Mouse (Mus musculus): ENCODE data around the gene Oas1f. TPM values are rescaled to one million over a fixed set of nuclear protein-coding genes. Genes with fewer than 3 reads are reported as not detected.

The Oas1f gene
- polyA plus RNA-seq, 1 experiment, result not detected

DNA sequence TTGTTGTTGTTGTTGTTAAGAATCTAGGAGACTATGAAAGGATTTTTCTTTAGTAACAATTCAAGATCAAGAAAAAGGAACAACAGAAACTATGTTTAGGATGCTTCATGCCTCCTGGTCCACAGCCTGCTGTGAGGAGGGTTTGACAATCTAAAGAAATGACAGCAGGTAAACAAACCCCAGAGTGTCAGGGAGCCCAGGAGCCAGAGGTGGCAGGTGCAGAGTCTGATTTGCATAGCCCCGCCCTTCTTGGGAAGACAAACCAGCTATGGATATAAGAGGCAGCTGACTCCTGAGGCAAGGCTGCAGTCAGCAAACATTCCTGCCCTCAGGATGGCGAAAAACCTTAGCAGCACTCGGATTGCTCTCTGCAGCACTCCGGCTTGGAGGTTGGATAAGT lies 14.0 kb downstream of the Oas1f start, which contains the start of gene Oas1h:
Gene Oas1h (plus strand): TSS at position 301 of the 400 bp plus-strand sequence.
- H3K79me2 ChIP-seq (ENCODE audit: control insufficient read depth, insufficient read depth), result no peaks in the 10 kb centered on the region
- no peak within 1 kb of the TSS for H3ac ChIP-seq (ENCODE audit: control insufficient read depth, insufficient read length, low read depth)
- no peaks in the 10 kb centered on the region for H3K36me3 ChIP-seq (ENCODE audit: control insufficient read depth, insufficient read depth)
- H3K27me3 ChIP-seq (ENCODE audit: control insufficient read depth, insufficient read depth, insufficient read length), result no peaks in the 10 kb centered on the region
- no peak within 1 kb of the TSS for H3K4me3 ChIP-seq (ENCODE audit: insufficient read depth, poor library complexity, severe bottlenecking)
- no peaks in the 10 kb centered on the region for H3K79me3 ChIP-seq (ENCODE audit: low read depth)
- no peak for TF ChIP-seq MAX (IDR thresholded peaks at IDR 0.05)
- TF ChIP-seq FOSL1 (IDR thresholded peaks at IDR 0.05; ENCODE audit: insufficient read depth, low read length, poor library complexity, severe bottlenecking), result no peak
- no peak for TF ChIP-seq MYOG (IDR thresholded peaks at IDR 0.05; ENCODE audit: control insufficient read depth, extremely low read depth, insufficient read length)
- no peak for TF ChIP-seq USF1 (IDR thresholded peaks at IDR 0.05; ENCODE audit: low read depth)
- TF ChIP-seq CEBPB (IDR thresholded peaks at IDR 0.05; ENCODE audit: low read depth), result no peak
- no peak for TF ChIP-seq MYOD1 (IDR thresholded peaks at IDR 0.05; ENCODE audit: control insufficient read depth, insufficient read length, low read depth)

DNA sequence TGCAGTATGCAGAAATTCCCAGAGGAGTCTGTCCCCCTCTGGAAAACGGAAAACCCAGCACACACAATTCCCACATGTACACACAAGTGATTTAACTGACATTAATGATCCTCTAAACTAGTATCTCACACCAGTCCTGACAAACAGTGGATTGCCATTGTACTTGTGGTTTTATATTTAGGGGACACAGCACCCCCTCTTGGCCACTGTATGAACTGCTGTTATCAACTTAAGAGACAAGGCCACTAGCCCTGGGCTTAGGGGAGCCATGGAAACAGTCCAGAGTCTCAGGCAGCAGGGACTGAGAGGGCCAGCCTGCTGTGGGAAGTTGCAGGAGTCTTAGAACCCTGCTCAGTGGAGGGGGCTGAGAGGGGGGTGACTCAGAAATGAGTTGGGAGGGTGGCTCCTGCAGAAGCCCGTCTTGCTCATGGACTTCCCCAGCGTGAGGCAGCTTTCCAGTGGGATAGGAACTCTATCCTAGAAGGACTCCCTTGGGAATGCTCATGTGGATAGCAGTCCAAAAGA lies 18.2 kb downstream of the Oas1f start:
- TF ChIP-seq FOSL1 (IDR thresholded peaks at IDR 0.05; ENCODE audit: insufficient read depth, low read length, poor library complexity, severe bottlenecking), result no peak
- TF ChIP-seq CTCF (IDR thresholded peaks at IDR 0.05; ENCODE audit: control insufficient read depth, insufficient read depth, insufficient read length), result no peak
- TF ChIP-seq CEBPB (IDR thresholded peaks at IDR 0.05; ENCODE audit: low read depth), result no peak
- no peak for TF ChIP-seq MYOG (IDR thresholded peaks at IDR 0.05; ENCODE audit: control insufficient read depth, extremely low read depth, insufficient read length)
- TF ChIP-seq MYOD1 (IDR thresholded peaks at IDR 0.05; ENCODE audit: control insufficient read depth, insufficient read length, low read depth), result no peak
- no peak for TF ChIP-seq USF1 (IDR thresholded peaks at IDR 0.05; ENCODE audit: low read depth)
- no peak for TF ChIP-seq MAX (IDR thresholded peaks at IDR 0.05)
- Histone ChIP-seq H3K36me3 (ENCODE audit: control insufficient read depth, insufficient read depth) (no peaks in the 10 kb centered on the region), H3K79me2 (ENCODE audit: control insufficient read depth, insufficient read depth) (no peaks in the 10 kb centered on the region), H3K27me3 (ENCODE audit: control insufficient read depth, insufficient read depth, insufficient read length) (no peaks in the 10 kb centered on the region), H3ac (ENCODE audit: control insufficient read depth, insufficient read length, low read depth) (no peak overlapping the region), H3K4me3 (ENCODE audit: insufficient read depth, poor library complexity, severe bottlenecking) (no peak overlapping the region), H3K79me3 (ENCODE audit: low read depth) (no peaks in the 10 kb centered on the region)

DNA sequence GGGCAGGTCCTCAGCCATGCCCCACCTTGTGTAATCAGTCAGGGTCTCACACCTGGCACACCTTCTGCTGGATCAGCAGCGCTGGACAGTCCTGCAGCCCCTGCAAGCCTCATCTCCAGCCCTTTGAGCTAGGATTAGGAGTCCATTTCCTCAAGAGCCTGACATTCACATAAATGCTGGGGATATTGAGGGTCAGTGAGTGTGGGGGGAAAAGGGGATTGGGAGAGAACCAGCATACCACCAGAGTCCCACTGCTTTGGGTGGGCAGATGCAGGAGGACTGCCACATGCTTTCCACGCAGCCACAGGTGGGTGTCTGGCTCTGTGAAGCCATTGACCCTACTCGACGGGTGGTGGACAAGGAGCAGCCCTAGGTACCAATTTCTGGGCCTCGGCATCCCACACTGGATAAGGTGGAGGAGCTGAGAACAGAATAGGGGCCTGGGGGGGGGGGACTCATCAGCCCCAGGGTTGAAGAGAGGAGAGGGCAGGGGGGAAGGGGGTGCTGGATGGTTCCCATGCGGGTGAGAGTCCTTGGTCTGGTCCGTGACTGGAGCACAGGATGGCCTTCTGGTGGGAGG lies 22.4 kb downstream of the Oas1f start:
- Histone ChIP-seq H3K36me3 (ENCODE audit: control insufficient read depth, insufficient read depth) (no peaks in the 10 kb centered on the region), H3K79me2 (ENCODE audit: control insufficient read depth, insufficient read depth) (no peaks in the 10 kb centered on the region), H3K79me3 (ENCODE audit: low read depth) (no peaks in the 10 kb centered on the region), H3K27me3 (ENCODE audit: control insufficient read depth, insufficient read depth, insufficient read length) (no peaks in the 10 kb centered on the region), H3ac (ENCODE audit: control insufficient read depth, insufficient read length, low read depth) (no peak overlapping the region), H3K4me3 (ENCODE audit: insufficient read depth, poor library complexity, severe bottlenecking) (no peak overlapping the region)
- no peak for TF ChIP-seq CTCF (IDR thresholded peaks at IDR 0.05; ENCODE audit: control insufficient read depth, insufficient read depth, insufficient read length)
- TF ChIP-seq USF1 (IDR thresholded peaks at IDR 0.05; ENCODE audit: low read depth), result no peak
- TF ChIP-seq FOSL1 (IDR thresholded peaks at IDR 0.05; ENCODE audit: insufficient read depth, low read length, poor library complexity, severe bottlenecking), result no peak
- TF ChIP-seq CEBPB (IDR thresholded peaks at IDR 0.05; ENCODE audit: low read depth), result no peak
- TF ChIP-seq MYOG (IDR thresholded peaks at IDR 0.05; ENCODE audit: control insufficient read depth, extremely low read depth, insufficient read length), result no peak

DNA sequence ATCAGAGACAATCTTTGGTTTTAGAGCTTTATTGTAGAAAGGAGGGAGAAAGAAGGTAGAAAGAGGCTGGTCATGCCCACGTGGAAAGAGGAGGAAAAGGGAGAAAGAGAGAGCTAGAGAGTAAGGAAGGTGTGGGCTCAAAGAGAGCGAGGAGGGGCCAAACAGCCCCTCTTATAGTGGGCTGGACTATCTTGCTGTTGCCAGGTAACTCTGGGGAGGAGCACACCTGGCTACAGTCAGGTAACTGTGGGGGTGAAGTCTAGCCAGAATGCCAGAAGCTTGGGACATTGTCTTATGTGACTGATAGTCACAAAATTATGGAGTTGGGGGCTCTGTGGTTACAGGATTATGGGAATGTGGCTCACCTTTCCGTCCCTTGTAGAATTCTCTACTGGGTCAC lies 22.9 kb downstream of the Oas1f start:
- TF ChIP-seq MYOD1 (IDR thresholded peaks at IDR 0.05; ENCODE audit: control insufficient read depth, insufficient read length, low read depth), result no peak
- TF ChIP-seq MAX (IDR thresholded peaks at IDR 0.05), result no peak
- TF ChIP-seq CTCF (IDR thresholded peaks at IDR 0.05; ENCODE audit: control insufficient read depth, insufficient read depth, insufficient read length), result no peak
- TF ChIP-seq MYOG (IDR thresholded peaks at IDR 0.05; ENCODE audit: control insufficient read depth, extremely low read depth, insufficient read length), result no peak
- no peak for TF ChIP-seq FOSL1 (IDR thresholded peaks at IDR 0.05; ENCODE audit: insufficient read depth, low read length, poor library complexity, severe bottlenecking)
- TF ChIP-seq USF1 (IDR thresholded peaks at IDR 0.05; ENCODE audit: low read depth), result no peak
- TF ChIP-seq CEBPB (IDR thresholded peaks at IDR 0.05; ENCODE audit: low read depth), result no peak

DNA sequence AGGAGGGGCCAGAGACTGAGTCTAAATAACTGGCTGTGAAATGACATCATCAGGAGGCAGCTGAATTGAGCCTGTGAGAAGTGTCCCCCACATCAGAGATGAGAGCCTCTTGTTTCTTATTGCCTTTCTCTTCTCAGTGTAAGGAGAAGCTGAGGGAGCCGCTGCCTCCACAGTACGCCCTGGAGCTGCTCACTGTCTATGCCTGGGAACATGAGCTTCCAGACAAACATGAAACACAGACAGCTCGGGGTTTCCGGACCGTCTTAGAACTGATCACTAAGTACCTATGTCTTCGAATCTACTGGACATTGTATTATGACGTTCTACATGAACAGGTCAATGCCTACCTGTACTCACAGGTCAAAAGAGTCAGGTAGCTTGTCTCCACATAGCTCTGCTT lies 23.6 kb downstream of the Oas1f start:
- Histone ChIP-seq H3K4me3 (ENCODE audit: insufficient read depth, poor library complexity, severe bottlenecking) (no peak overlapping the region), H3K79me2 (ENCODE audit: control insufficient read depth, insufficient read depth) (no peaks in the 10 kb centered on the region), H3ac (ENCODE audit: control insufficient read depth, insufficient read length, low read depth) (no peak overlapping the region), H3K36me3 (ENCODE audit: control insufficient read depth, insufficient read depth) (no peaks in the 10 kb centered on the region), H3K79me3 (ENCODE audit: low read depth) (no peaks in the 10 kb centered on the region), H3K27me3 (ENCODE audit: control insufficient read depth, insufficient read depth, insufficient read length) (no peaks in the 10 kb centered on the region)
- no peak for TF ChIP-seq CEBPB (IDR thresholded peaks at IDR 0.05; ENCODE audit: low read depth)
- TF ChIP-seq MYOG (IDR thresholded peaks at IDR 0.05; ENCODE audit: control insufficient read depth, extremely low read depth, insufficient read length), result no peak
- no peak for TF ChIP-seq MAX (IDR thresholded peaks at IDR 0.05)
- no peak for TF ChIP-seq USF1 (IDR thresholded peaks at IDR 0.05; ENCODE audit: low read depth)
- no peak for TF ChIP-seq MYOD1 (IDR thresholded peaks at IDR 0.05; ENCODE audit: control insufficient read depth, insufficient read length, low read depth)
- TF ChIP-seq FOSL1 (IDR thresholded peaks at IDR 0.05; ENCODE audit: insufficient read depth, low read length, poor library complexity, severe bottlenecking), result no peak
- no peak for TF ChIP-seq CTCF (IDR thresholded peaks at IDR 0.05; ENCODE audit: control insufficient read depth, insufficient read depth, insufficient read length)

More for the DNA sequence above, 22.9 kb downstream of the Oas1f start:
- H3K79me3 ChIP-seq (ENCODE audit: low read depth), result no peaks in the 10 kb centered on the region
- H3K79me2 ChIP-seq (ENCODE audit: control insufficient read depth, insufficient read depth), result no peaks in the 10 kb centered on the region
- no peak overlapping the region for H3K4me3 ChIP-seq (ENCODE audit: insufficient read depth, poor library complexity, severe bottlenecking)
- no peak overlapping the region for H3ac ChIP-seq (ENCODE audit: control insufficient read depth, insufficient read length, low read depth)
- no peaks in the 10 kb centered on the region for H3K36me3 ChIP-seq (ENCODE audit: control insufficient read depth, insufficient read depth)
- H3K27me3 ChIP-seq (ENCODE audit: control insufficient read depth, insufficient read depth, insufficient read length), result no peaks in the 10 kb centered on the region
